Mouse (Mus musculus): Measurements from ENCODE around the gene Kcnh1. TPM values are rescaled to one million over a fixed set of nuclear protein-coding genes. Genes with fewer than 3 reads are reported as not detected.
A peak's percentile ranks its signal among the peaks of the same experiment; 100 is the strongest.

Kcnh1 gene
- polyA plus RNA-seq, 1 experiment from 2014 or later = 3.3 TPM

- Histone ChIP-seq H3K4me1 (no peaks in the 10 kb centered on the region), H3K27ac (no peak overlapping the region), H3K4me2 (no peak overlapping the region), H3K9ac (no peak overlapping the region), H3K36me3 (replicated peaks) (no peaks in the 10 kb centered on the region), H3K9me3 (no peaks in the 10 kb centered on the region), H3K4me3 (no peak overlapping the region), H3K27me3 (replicated peaks) (no peaks in the 10 kb centered on the region)
- no peak for ATAC-seq (replicated peaks)
- WGBS = 79% methylated on average over 4 of the region's 4 CpGs
Measured at GRCm38 (mm10) chr1:192341774-192342173, 151.2 kb downstream of the Kcnh1 start.

- H3K27ac ChIP-seq = no peak overlapping the region
- no peaks in the 10 kb centered on the region for H3K27me3 ChIP-seq (replicated peaks)
- no peaks in the 10 kb centered on the region for H3K9me3 ChIP-seq
- no peak overlapping the region for H3K4me3 ChIP-seq
- no peaks in the 10 kb centered on the region for H3K36me3 ChIP-seq (replicated peaks)
- no peak overlapping the region for H3K9ac ChIP-seq
- WGBS = 87% methylated on average over 4 of the region's 4 CpGs
- no peaks in the 10 kb centered on the region for H3K4me1 ChIP-seq
- H3K4me2 ChIP-seq = no peak overlapping the region
- no peak for ATAC-seq (replicated peaks)
Measured at GRCm38 (mm10) chr1:192343996-192344395, 153.4 kb downstream of the Kcnh1 start.

GRCm38 (mm10) chr1:192347327-192347726 lies 156.8 kb downstream of the Kcnh1 start:
- no peak overlapping the region for H3K4me3 ChIP-seq
- H3K4me2 ChIP-seq = no peak overlapping the region
- H3K36me3 ChIP-seq (replicated peaks) = no peaks in the 10 kb centered on the region
- no peaks in the 10 kb centered on the region for H3K4me1 ChIP-seq
- ATAC-seq (replicated peaks) = no peak
- no peak overlapping the region for H3K27ac ChIP-seq
- WGBS = 65% methylated on average over 5 of the region's 5 CpGs
- H3K27me3 ChIP-seq (replicated peaks) = no peaks in the 10 kb centered on the region
- no peaks in the 10 kb centered on the region for H3K9me3 ChIP-seq
- H3K9ac ChIP-seq = no peak overlapping the region

- Histone ChIP-seq H3K36me3 (replicated peaks) (no peaks in the 10 kb centered on the region), H3K4me3 (no peak overlapping the region), H3K9me3 (no peaks in the 10 kb centered on the region), H3K4me2 (no peak overlapping the region), H3K27ac (no peak overlapping the region), H3K9ac (no peak overlapping the region), H3K4me1 (no peaks in the 10 kb centered on the region), H3K27me3 (replicated peaks) (no peaks in the 10 kb centered on the region; the same call in 1 of the 2 replicates)
- 85% methylated on average over 3 of the region's 3 CpGs for WGBS
- ATAC-seq (replicated peaks) = no peak
Measured at GRCm38 (mm10) chr1:192356231-192356630, 165.7 kb downstream of the Kcnh1 start.

GRCm38 (mm10) chr1:192359212-192359611 lies 168.6 kb downstream of the Kcnh1 start:
- no peak overlapping the region for H3K4me3 ChIP-seq
- no peak overlapping the region for H3K27ac ChIP-seq
- no peaks in the 10 kb centered on the region for H3K27me3 ChIP-seq (replicated peaks)
- no peaks in the 10 kb centered on the region for H3K9me3 ChIP-seq
- H3K4me1 ChIP-seq = no peaks in the 10 kb centered on the region
- ATAC-seq (replicated peaks) = no peak
- no peak overlapping the region for H3K9ac ChIP-seq
- H3K36me3 ChIP-seq (replicated peaks) = no peaks in the 10 kb centered on the region
- 79% methylated on average over 2 of the region's 2 CpGs for WGBS
- H3K4me2 ChIP-seq = no peak overlapping the region

- Histone ChIP-seq H3K4me1 (0 out of 2 replicates have a peak, but pooled peaks cover 7% of the 10 kb centered on the region), H3K4me3 (no peak overlapping the region), H3K27ac (no peak overlapping the region), H3K9me3 (no peaks in the 10 kb centered on the region), H3K9ac (no peak overlapping the region), H3K36me3 (replicated peaks) (no peaks in the 10 kb centered on the region), H3K27me3 (replicated peaks) (no peaks in the 10 kb centered on the region), H3K4me2 (no peak overlapping the region)
- ATAC-seq (replicated peaks) = 0 out of 2 replicates have a peak, but pooled peaks have one; percentile 45
- WGBS = 28% methylated on average over 5 of the region's 5 CpGs
Measured at GRCm38 (mm10) chr1:192368336-192368735, 177.8 kb downstream of the Kcnh1 start.

GRCm38 (mm10) chr1:192371943-192372614 lies 181.5 kb downstream of the Kcnh1 start:
- no peak overlapping the region for H3K4me3 ChIP-seq
- H3K4me1 ChIP-seq = 0 out of 2 replicates have a peak, but pooled peaks cover 7% of the 10 kb centered on the region
- H3K9ac ChIP-seq = no peak overlapping the region
- H3K9me3 ChIP-seq = no peaks in the 10 kb centered on the region
- H3K27ac ChIP-seq = no peak overlapping the region
- no peak overlapping the region for H3K4me2 ChIP-seq
- no peaks in the 10 kb centered on the region for H3K27me3 ChIP-seq (replicated peaks)
- ATAC-seq (replicated peaks) = no peak
- 79% methylated on average over 4 of the region's 4 CpGs for WGBS
- no peaks in the 10 kb centered on the region for H3K36me3 ChIP-seq (replicated peaks)

GRCm38 (mm10) chr1:192378546-192379075 lies 188.0 kb downstream of the Kcnh1 start:
- Histone ChIP-seq H3K9ac (no peak overlapping the region), H3K4me3 (no peak overlapping the region), H3K36me3 (replicated peaks) (no peaks in the 10 kb centered on the region), H3K4me2 (no peak overlapping the region), H3K27me3 (replicated peaks) (no peaks in the 10 kb centered on the region), H3K9me3 (no peaks in the 10 kb centered on the region), H3K27ac (no peak overlapping the region), H3K4me1 (no peaks in the 10 kb centered on the region)
- WGBS = 83% methylated on average over 4 of the region's 4 CpGs
- no peak for ATAC-seq (replicated peaks)

- ATAC-seq (replicated peaks) = no peak
- Histone ChIP-seq H3K4me1 (no peaks in the 10 kb centered on the region), H3K4me2 (no peak overlapping the region), H3K4me3 (no peak overlapping the region), H3K9me3 (no peaks in the 10 kb centered on the region), H3K27me3 (replicated peaks) (no peaks in the 10 kb centered on the region), H3K36me3 (replicated peaks) (no peaks in the 10 kb centered on the region), H3K27ac (peak overlapping the region; percentile 0; the same call in 1 of the 2 replicates), H3K9ac (no peak overlapping the region)
- WGBS = 41% methylated on average over 5 of the region's 5 CpGs
Measured at GRCm38 (mm10) chr1:192380596-192381041, 190.0 kb downstream of the Kcnh1 start.

- Histone ChIP-seq H3K4me1 (no peaks in the 10 kb centered on the region), H3K4me3 (no peak overlapping the region), H3K36me3 (replicated peaks) (no peaks in the 10 kb centered on the region), H3K27ac (no peak overlapping the region), H3K27me3 (replicated peaks) (no peaks in the 10 kb centered on the region), H3K9ac (no peak overlapping the region), H3K9me3 (no peaks in the 10 kb centered on the region), H3K4me2 (no peak overlapping the region)
- no peak for ATAC-seq (replicated peaks)
Measured at GRCm38 (mm10) chr1:192387624-192388023, 197.1 kb downstream of the Kcnh1 start.

GRCm38 (mm10) chr1:192391041-192391440 lies 200.5 kb downstream of the Kcnh1 start:
- H3K9me3 ChIP-seq = no peaks in the 10 kb centered on the region
- H3K9ac ChIP-seq = no peak overlapping the region
- no peak overlapping the region for H3K4me2 ChIP-seq
- no peaks in the 10 kb centered on the region for H3K4me1 ChIP-seq
- H3K27me3 ChIP-seq (replicated peaks) = no peaks in the 10 kb centered on the region
- no peak overlapping the region for H3K27ac ChIP-seq
- no peak overlapping the region for H3K4me3 ChIP-seq
- no peak for ATAC-seq (replicated peaks)
- 78% methylated on average over 7 of the region's 7 CpGs for WGBS
- no peaks in the 10 kb centered on the region for H3K36me3 ChIP-seq (replicated peaks)

- Histone ChIP-seq H3K4me3 (no peak overlapping the region), H3K4me2 (no peak overlapping the region), H3K9ac (no peak overlapping the region), H3K27ac (no peak overlapping the region), H3K4me1 (no peaks in the 10 kb centered on the region), H3K36me3 (replicated peaks) (no peaks in the 10 kb centered on the region), H3K9me3 (no peaks in the 10 kb centered on the region), H3K27me3 (replicated peaks) (no peaks in the 10 kb centered on the region)
- no peak for ATAC-seq (replicated peaks)
- 84% methylated on average over 2 of the region's 2 CpGs for WGBS
Measured at GRCm38 (mm10) chr1:192392232-192392631, 201.7 kb downstream of the Kcnh1 start.

Data from midbrain, embryonic 15.5 days (tissue).